In the genomic region with DNA sequence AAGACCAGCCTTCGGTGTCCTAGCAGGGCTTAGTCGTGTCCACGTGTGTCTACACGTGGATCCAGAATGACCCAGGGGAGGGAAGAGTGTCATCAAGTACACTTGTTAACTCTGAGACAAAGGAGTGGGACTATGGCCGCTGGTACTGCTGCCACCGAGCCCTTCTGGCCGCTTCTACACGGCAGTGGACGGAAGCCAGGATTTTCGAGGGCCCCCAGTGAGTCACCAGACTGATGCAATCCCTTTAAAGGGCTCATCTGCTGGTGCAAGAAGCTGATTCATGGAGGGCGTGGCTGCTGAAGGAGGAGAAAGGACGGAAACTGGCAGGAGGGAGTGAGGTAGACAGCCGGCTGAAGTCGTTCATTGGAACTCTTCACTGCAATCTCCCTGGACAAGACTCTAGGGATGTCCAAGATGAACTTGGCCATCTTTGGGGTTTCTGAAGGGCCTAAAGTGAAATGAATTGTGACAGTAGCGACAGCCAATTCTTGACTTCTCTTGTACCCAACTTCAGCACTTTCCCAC, we compare ENCODE assay signal across 8 mouse cellular contexts. TPM values are rescaled to one million over a fixed set of nuclear protein-coding genes. Genes with fewer than 3 reads are reported as not detected.
DNase-seq lines count a peak whose midpoint lies in the region; ATAC-seq and TF ChIP-seq lines count a peak whose summit lies in the region.

No protein-coding gene starts in this region.

- peak; percentile 11; the same call in 1 of the 2 replicates for TF ChIP-seq CTCF in lung, postnatal 0 days (IDR thresholded peaks at IDR 0.05)

- peak overlapping the region; percentile 44 for H3K9ac ChIP-seq in lung, postnatal 0 days (replicated peaks; ENCODE audit: low read depth)

- WGBS in hindbrain, embryonic 10.5 days = 2% methylated on average over 15 of the region's 15 CpGs
- WGBS in lung, postnatal 0 days = 1% methylated on average over 15 of the region's 15 CpGs

- peak overlapping the region; percentile 71 for H3K4me2 ChIP-seq in lung, postnatal 0 days (replicated peaks; ENCODE audit: low read depth, low read length)

- H3K4me3 ChIP-seq in hindbrain, embryonic 10.5 days = peak overlapping the region; percentile 92
- peak overlapping the region; percentile 93 for H3K4me3 ChIP-seq in lung, postnatal 0 days (ENCODE audit: low read depth, low read length)

- H3K9me3 ChIP-seq in hindbrain, embryonic 10.5 days = no peaks in the 10 kb centered on the region
- H3K9me3 ChIP-seq in lung, postnatal 0 days (ENCODE audit: low read length) = no peaks in the 10 kb centered on the region

- H3K4me1 ChIP-seq in hindbrain, embryonic 10.5 days (replicated peaks) = peaks cover 51% of the 10 kb centered on the region
- peaks cover 38% of the 10 kb centered on the region for H3K4me1 ChIP-seq in lung, postnatal 0 days (ENCODE audit: insufficient read depth, low read depth, low read length)

- peak; percentile 92 for DNase-seq in MEL-GATA-1-ER (ENCODE audit: extremely low read depth, low read depth)
- DNase-seq in cerebellum, adult 9-10 months = peak; percentile 85
- peak; percentile 55 for DNase-seq in hindbrain, embryonic 10.5 days (ENCODE audit: low spot score)
- DNase-seq in layer of hippocampus, adult 9-11 months = peak; percentile 92
- peak; percentile 99 for DNase-seq in lung, postnatal 0 days (ENCODE audit: low spot score)
- peak; percentile 39 for DNase-seq in ovary, postnatal 10 days (ENCODE audit: low spot score)
- peak; percentile 70 for DNase-seq in thymus, postnatal 0 days (ENCODE audit: low spot score)

- no peaks in the 10 kb centered on the region for H3K27me3 ChIP-seq in hindbrain, embryonic 10.5 days (ENCODE audit: insufficient read depth, poor library complexity, severe bottlenecking)
- no peaks in the 10 kb centered on the region for H3K27me3 ChIP-seq in lung, postnatal 0 days (replicated peaks; ENCODE audit: insufficient read depth, low read length)

- peak; percentile 66 for ATAC-seq in frontal cortex, adult (ENCODE audit: low TSS enrichment)
- peak; percentile 88 for ATAC-seq in lung, postnatal 0 days

- H3K36me3 ChIP-seq in hindbrain, embryonic 10.5 days = peaks cover 19% of the 10 kb centered on the region
- H3K36me3 ChIP-seq in lung, postnatal 0 days (ENCODE audit: insufficient read depth, low read length) = no peaks in the 10 kb centered on the region

- peak; percentile 96 for TF ChIP-seq EP300 in lung, postnatal 0 days (IDR thresholded peaks at IDR 0.05)

- peak overlapping the region; percentile 92 for H3K27ac ChIP-seq in hindbrain, embryonic 10.5 days
- peak overlapping the region; percentile 97 for H3K27ac ChIP-seq in lung, postnatal 0 days (ENCODE audit: low read length)

RNA-seq across cellular contexts. Expression of a gene that starts 0.6 kb away (rescaled TPM):
- polyA plus RNA-seq in hindbrain, embryonic 10.5 days (2016; fragmentation: Nextera tagmentation; extraction: Ambion mirVana) = 46.9 and 47.2 TPM in 2 replicates
- polyA plus RNA-seq in lung, postnatal 0 days (2015; fragmentation: Nextera tagmentation; extraction: Ambion mirVana) = 26.7 and 30.6 TPM in 2 replicates
- 26.5 and 28.8 TPM in 2 replicates for polyA plus RNA-seq in thymus, postnatal 0 days (2015; fragmentation: Nextera tagmentation; extraction: Ambion mirVana)

RNA-seq across cellular contexts. Expression of a gene that starts 6.7 kb away (rescaled TPM):
- polyA plus RNA-seq in hindbrain, embryonic 10.5 days (2016; fragmentation: Nextera tagmentation; extraction: Ambion mirVana) = 46.8 and 49.1 TPM in 2 replicates
- polyA plus RNA-seq in lung, postnatal 0 days (2015; fragmentation: Nextera tagmentation; extraction: Ambion mirVana) = 62.2 and 64.1 TPM in 2 replicates
- polyA plus RNA-seq in thymus, postnatal 0 days (2015; fragmentation: Nextera tagmentation; extraction: Ambion mirVana) = 55.9 and 61.0 TPM in 2 replicates

RNA-seq across cellular contexts. Expression of a gene that starts 44.4 kb away (rescaled TPM):
- 29.8 and 35.3 TPM in 2 replicates for polyA plus RNA-seq in hindbrain, embryonic 10.5 days (2016; fragmentation: Nextera tagmentation; extraction: Ambion mirVana)
- 151 TPM in 2 replicates for polyA plus RNA-seq in lung, postnatal 0 days (2015; fragmentation: Nextera tagmentation; extraction: Ambion mirVana)
- 28.2 and 28.7 TPM in 2 replicates for polyA plus RNA-seq in thymus, postnatal 0 days (2015; fragmentation: Nextera tagmentation; extraction: Ambion mirVana)

RNA-seq across cellular contexts. Expression of a gene that starts 44.8 kb away (rescaled TPM):
- polyA plus RNA-seq in hindbrain, embryonic 10.5 days (2016; fragmentation: Nextera tagmentation; extraction: Ambion mirVana) = 27.7 and 30.9 TPM in 2 replicates
- polyA plus RNA-seq in lung, postnatal 0 days (2015; fragmentation: Nextera tagmentation; extraction: Ambion mirVana) = 11.8 and 12.3 TPM in 2 replicates
- 4.8 and 5.0 TPM in 2 replicates for polyA plus RNA-seq in thymus, postnatal 0 days (2015; fragmentation: Nextera tagmentation; extraction: Ambion mirVana)

RNA-seq across cellular contexts. Expression of a gene that starts 56.4 kb away (rescaled TPM):
- polyA plus RNA-seq in hindbrain, embryonic 10.5 days (2016; fragmentation: Nextera tagmentation; extraction: Ambion mirVana) = 139 and 147 TPM in 2 replicates
- 63.5 and 74.9 TPM in 2 replicates for polyA plus RNA-seq in lung, postnatal 0 days (2015; fragmentation: Nextera tagmentation; extraction: Ambion mirVana)
- polyA plus RNA-seq in thymus, postnatal 0 days (2015; fragmentation: Nextera tagmentation; extraction: Ambion mirVana) = 118 and 143 TPM in 2 replicates

Comparison
In these comparisons a context has a peak if more than half of its experiments do, and no peak if none do; other contexts are left out.
1. Peak in every context shown above with its lines: DNase-seq, ATAC-seq, H3K4me3 ChIP-seq and H3K27ac ChIP-seq.
2. DNase-seq: peak in every context shown above with its lines; median percentile 99 in lung, postnatal 0 days; 92 in MEL-GATA-1-ER; 92 in layer of hippocampus, adult 9-11 months; 85 in cerebellum, adult 9-10 months; 70 in thymus, postnatal 0 days; 55 in hindbrain, embryonic 10.5 days; 39 in ovary, postnatal 10 days.